Mouse (Mus musculus) liver, embryonic 11.5 days (tissue): ENCODE data around the gene Oasl2. TPM values are rescaled to one million over a fixed set of nuclear protein-coding genes. Genes with fewer than 3 reads are reported as not detected.

ENCODE experiments used
- ATAC-seq: fragments of 200-750 bp; cut with Nextera tagmentation; replicated peaks from 2 replicates; pipeline ENCODE4 v1.8.0; 2017; ENCODE audit warnings: moderate number of reproducible peaks, mild to moderate bottlenecking, moderate TSS enrichment, moderate library complexity; ENCODE audit not compliant: low FRiP score
- DNase-seq: peaks from one replicate; pipeline ENCODE4 v3.0.0-alpha.2; 2017; ENCODE audit warnings: low spot score
- H3K27ac ChIP-seq: fragments of 300-500 bp; sonication (generic); 2 replicates; pipeline ENCODE4 v1.5.1; 2014; ENCODE audit warnings: mild to moderate bottlenecking, low read depth, low read length, control low read depth
- H3K27me3 ChIP-seq: fragments of 300-500 bp; sonication (generic); replicated peaks from 2 replicates; pipeline ENCODE4 v1.6.1; 2014; ENCODE audit warnings: low read length, mixed read lengths; ENCODE audit not compliant: control insufficient read depth, insufficient read depth
- H3K36me3 ChIP-seq: fragments of 300-500 bp; sonication (generic); 2 replicates; pipeline ENCODE4 v1.6.1; 2014; ENCODE audit warnings: mild to moderate bottlenecking, low read length, moderate library complexity, mixed read lengths; ENCODE audit not compliant: control insufficient read depth, insufficient read depth
- H3K4me1 ChIP-seq: fragments of 300-500 bp; sonication (generic); replicated peaks from 2 replicates; pipeline ENCODE4 v1.6.1; 2014; ENCODE audit warnings: low read length, mixed read lengths; ENCODE audit not compliant: control insufficient read depth, insufficient read depth
- H3K4me2 ChIP-seq: fragments of 300-500 bp; sonication (generic); 2 replicates; pipeline ENCODE4 v1.6.1; 2014; ENCODE audit warnings: mild to moderate bottlenecking, control low read depth, moderate library complexity
- H3K4me3 ChIP-seq: fragments of 300-500 bp; sonication (generic); 2 replicates; pipeline ENCODE4 v1.5.1; 2014; ENCODE audit warnings: low read depth, low read length, control low read depth
- H3K9ac ChIP-seq: fragments of 300-500 bp; sonication (generic); 2 replicates; pipeline ENCODE4 v1.6.1; 2014; ENCODE audit warnings: low read depth, low read length, control low read depth
- H3K9me3 ChIP-seq: fragments of 300-500 bp; sonication (generic); 2 replicates; pipeline ENCODE4 v1.6.1; 2016; ENCODE audit warnings: low read length, inconsistent platforms, mixed read lengths; ENCODE audit not compliant: control insufficient read depth
- WGBS: fragments of 180-500 bp; shearing (Covaris S2); extraction: QIAGEN DNeasy Blood & Tissue Kit; methylation state at CpG from one replicate; pipeline ENCODE4 v1.1.7; 2014; 5-methylcytosine and 5-hydroxymethylcytosine counted together
- polyA plus RNA-seq: library from polyadenylated mRNA; unstranded; fragments of >200 nt; fragmentation: Nextera tagmentation; extraction: Ambion mirVana; gene quantifications from 2 replicates; pipeline ENCODE4 v1.2.1, GENCODE M21; 2014

Oasl2 gene
- polyA plus RNA-seq, 1 experiment from 2014 or later, result 4.1 TPM

GRCm38 (mm10) chr5:114897374-114897793 is 648 bp downstream of the Oasl2 start:
- Histone ChIP-seq H3K4me1 (0 out of 2 replicates have a peak, but pooled peaks cover 5% of the 10 kb centered on the region), H3K27me3 (peaks cover 2% of the 10 kb centered on the region; the same call in 1 of the 2 replicates), H3K27ac (0 out of 2 replicates have a peak overlapping the region, but pooled peaks have one; percentile 38), H3K9me3 (no peaks in the 10 kb centered on the region), H3K9ac (no peak overlapping the region), H3K36me3 (no peaks in the 10 kb centered on the region), H3K4me2 (peak overlapping the region; percentile 44), H3K4me3 (peak overlapping the region; percentile 16; the same call in 1 of the 2 replicates)
- no peak for DNase-seq
- WGBS, result 8% methylated on average over 7 of the region's 7 CpGs
- ATAC-seq, result no peak

- Histone ChIP-seq H3K4me2 (no peak overlapping the region), H3K4me3 (no peak overlapping the region), H3K27me3 (peaks cover 2% of the 10 kb centered on the region; the same call in 1 of the 2 replicates), H3K9me3 (no peaks in the 10 kb centered on the region), H3K36me3 (no peaks in the 10 kb centered on the region), H3K27ac (no peak overlapping the region), H3K9ac (no peak overlapping the region), H3K4me1 (0 out of 2 replicates have a peak, but pooled peaks cover 5% of the 10 kb centered on the region)
- ATAC-seq, result no peak
- WGBS, result 69% methylated on average over 7 of the region's 7 CpGs
- no peak for DNase-seq
Observed at GRCm38 (mm10) chr5:114898857-114899256, 2.1 kb downstream of the Oasl2 start.

- H3K27me3 ChIP-seq, result peaks cover 2% of the 10 kb centered on the region; the same call in 1 of the 2 replicates
Observed at GRCm38 (mm10) chr5:114902413-114902812, 5.7 kb downstream of the Oasl2 start.

GRCm38 (mm10) chr5:114908598-114909305 is 12.0 kb downstream of the Oasl2 start:
- no peak for DNase-seq
- Histone ChIP-seq H3K4me3 (no peak overlapping the region), H3K27ac (no peak overlapping the region), H3K4me1 (no peaks in the 10 kb centered on the region), H3K9ac (no peak overlapping the region), H3K9me3 (no peaks in the 10 kb centered on the region; the same call in 1 of the 2 replicates), H3K27me3 (no peaks in the 10 kb centered on the region), H3K36me3 (no peaks in the 10 kb centered on the region), H3K4me2 (no peak overlapping the region)
- ATAC-seq, result no peak
- 51% methylated on average over 13 of the region's 13 CpGs for WGBS

More at GRCm38 (mm10) chr5:114902413-114902812, 5.7 kb downstream of the Oasl2 start:
- Histone ChIP-seq H3K27ac (no peak overlapping the region), H3K9me3 (no peaks in the 10 kb centered on the region; the same call in 1 of the 2 replicates), H3K4me3 (no peak overlapping the region), H3K4me2 (no peak overlapping the region), H3K36me3 (no peaks in the 10 kb centered on the region), H3K4me1 (0 out of 2 replicates have a peak, but pooled peaks cover 1% of the 10 kb centered on the region), H3K9ac (no peak overlapping the region)
- WGBS, result 32% methylated on average over 1 of the region's 1 CpGs
- ATAC-seq (no peak), DNase-seq (no peak)

GRCm38 (mm10) chr5:114913686-114914085 is 16.9 kb downstream of the Oasl2 start:
- Histone ChIP-seq H3K27ac (no peak overlapping the region), H3K4me2 (no peak overlapping the region), H3K9me3 (no peaks in the 10 kb centered on the region), H3K9ac (no peak overlapping the region), H3K4me1 (0 out of 2 replicates have a peak, but pooled peaks cover 3% of the 10 kb centered on the region), H3K4me3 (no peak overlapping the region), H3K27me3 (no peaks in the 10 kb centered on the region), H3K36me3 (no peaks in the 10 kb centered on the region)
- 64% methylated on average over 4 of the region's 4 CpGs for WGBS
- ATAC-seq (no peak), DNase-seq (no peak)

GRCm38 (mm10) chr5:114914855-114915254 is 18.1 kb downstream of the Oasl2 start:
- Histone ChIP-seq H3K4me3 (no peak overlapping the region), H3K9me3 (no peaks in the 10 kb centered on the region), H3K4me1 (0 out of 2 replicates have a peak, but pooled peaks cover 3% of the 10 kb centered on the region), H3K27ac (no peak overlapping the region), H3K27me3 (no peaks in the 10 kb centered on the region), H3K4me2 (no peak overlapping the region), H3K9ac (no peak overlapping the region), H3K36me3 (no peaks in the 10 kb centered on the region)
- WGBS, result 67% methylated on average over 8 of the region's 8 CpGs
- ATAC-seq, result no peak
- DNase-seq, result no peak

- H3K27ac ChIP-seq, result no peak overlapping the region
Observed at GRCm38 (mm10) chr5:114915854-114916253, 19.1 kb downstream of the Oasl2 start.

GRCm38 (mm10) chr5:114916777-114917176 is 20.0 kb downstream of the Oasl2 start:
- Histone ChIP-seq H3K9ac (no peak overlapping the region), H3K27ac (no peak overlapping the region), H3K4me3 (no peak overlapping the region), H3K27me3 (no peaks in the 10 kb centered on the region), H3K36me3 (no peaks in the 10 kb centered on the region), H3K9me3 (no peaks in the 10 kb centered on the region), H3K4me2 (no peak overlapping the region), H3K4me1 (peaks cover 4% of the 10 kb centered on the region; the same call in 1 of the 2 replicates)
- DNase-seq (no peak), ATAC-seq (no peak)
- WGBS, result 56% methylated on average over 4 of the region's 4 CpGs

More at GRCm38 (mm10) chr5:114915854-114916253, 19.1 kb downstream of the Oasl2 start:
- Histone ChIP-seq H3K4me3 (no peak overlapping the region), H3K36me3 (no peaks in the 10 kb centered on the region), H3K9me3 (no peaks in the 10 kb centered on the region), H3K27me3 (no peaks in the 10 kb centered on the region), H3K4me1 (0 out of 2 replicates have a peak, but pooled peaks cover 3% of the 10 kb centered on the region), H3K9ac (no peak overlapping the region), H3K4me2 (no peak overlapping the region)
- DNase-seq, result no peak
- WGBS, result 81% methylated on average over 5 of the region's 5 CpGs
- ATAC-seq, result no peak
